Mouse (Mus musculus) hindbrain, embryonic 13.5 days (tissue): ENCODE measurements at regions not wholly inside any gene's neighbourhood (a gene's known extent, or its start where the extent isn't known, plus 50 kb on each side); places are given as distances from the start of the nearest gene placed in this dataset.

ENCODE experiments used
- ATAC-seq: fragments of 200-750 bp; cut with Nextera tagmentation; 2 replicates; pipeline ENCODE4 v1.8.0; 2017; ENCODE audit warnings: moderate TSS enrichment; ENCODE audit not compliant: low FRiP score
- H3K27ac ChIP-seq: fragments of 300-500 bp; sonication (generic); 2 replicates; pipeline ENCODE4 v1.5.1; 2015; ENCODE audit warnings: inconsistent platforms, mild to moderate bottlenecking, moderate library complexity
- H3K27me3 ChIP-seq: fragments of 300-500 bp; sonication (generic); 2 replicates; pipeline ENCODE4 v1.6.1; 2015; ENCODE audit warnings: mild to moderate bottlenecking, inconsistent platforms
- H3K36me3 ChIP-seq: fragments of 300-500 bp; sonication (generic); 2 replicates; pipeline ENCODE4 v1.6.1; 2015; ENCODE audit warnings: mild to moderate bottlenecking, inconsistent platforms
- H3K4me1 ChIP-seq: fragments of 300-500 bp; sonication (generic); replicated peaks from 2 replicates; pipeline ENCODE4 v1.6.1; 2015; ENCODE audit warnings: inconsistent platforms
- H3K4me2 ChIP-seq: fragments of 300-500 bp; sonication (generic); 2 replicates; pipeline ENCODE4 v1.6.1; 2015; ENCODE audit warnings: inconsistent platforms, mild to moderate bottlenecking, moderate library complexity
- H3K4me3 ChIP-seq: fragments of 300-500 bp; sonication (generic); 2 replicates; pipeline ENCODE4 v1.5.1; 2015; ENCODE audit warnings: mild to moderate bottlenecking, inconsistent platforms
- H3K9ac ChIP-seq: fragments of 300-500 bp; sonication (generic); 2 replicates; pipeline ENCODE4 v1.6.1; 2015; ENCODE audit warnings: mild to moderate bottlenecking, inconsistent platforms
- H3K9me3 ChIP-seq: fragments of 300-500 bp; sonication (generic); 2 replicates; pipeline ENCODE4 v1.6.1; 2016; ENCODE audit warnings: inconsistent platforms
- WGBS: fragments of 180-500 bp; shearing (Covaris S2); methylation state at CpG from one replicate; pipeline ENCODE4 v1.1.7; 2015; 5-methylcytosine and 5-hydroxymethylcytosine counted together

- Histone ChIP-seq H3K9ac (no peak overlapping the region), H3K27me3 (no peaks in the 10 kb centered on the region), H3K9me3 (no peaks in the 10 kb centered on the region), H3K4me1 (peaks cover 3% of the 10 kb centered on the region; the same call in 1 of the 2 replicates), H3K4me3 (no peak overlapping the region), H3K36me3 (no peaks in the 10 kb centered on the region), H3K4me2 (no peak overlapping the region), H3K27ac (no peak overlapping the region)
- WGBS, result 5% methylated on average over 1 of the region's 1 CpGs
- ATAC-seq, result no peak
Measured at GRCm38 (mm10) chr3:80207022-80207421, 322.7 kb downstream of the Fam198b start.

- no peaks in the 10 kb centered on the region for H3K36me3 ChIP-seq
- no peak overlapping the region for H3K27ac ChIP-seq
- 91% methylated on average over 2 of the region's 2 CpGs for WGBS
- no peaks in the 10 kb centered on the region for H3K9me3 ChIP-seq
- H3K4me3 ChIP-seq, result no peak overlapping the region
- H3K27me3 ChIP-seq, result no peaks in the 10 kb centered on the region
- H3K4me2 ChIP-seq, result no peak overlapping the region
- no peak for ATAC-seq
- H3K4me1 ChIP-seq, result peaks cover 3% of the 10 kb centered on the region; the same call in 1 of the 2 replicates
- H3K9ac ChIP-seq, result no peak overlapping the region
Measured at GRCm38 (mm10) chr3:80208028-80208427, 323.7 kb downstream of the Fam198b start.

- Histone ChIP-seq H3K36me3 (no peaks in the 10 kb centered on the region), H3K4me3 (no peak overlapping the region), H3K9ac (no peak overlapping the region), H3K4me2 (no peak overlapping the region), H3K9me3 (no peaks in the 10 kb centered on the region), H3K27me3 (no peaks in the 10 kb centered on the region), H3K27ac (no peak overlapping the region), H3K4me1 (peaks cover 3% of the 10 kb centered on the region; the same call in 1 of the 2 replicates)
- no peak for ATAC-seq
Measured at GRCm38 (mm10) chr3:80209596-80209995, 325.3 kb downstream of the Fam198b start.

GRCm38 (mm10) chr3:80211323-80212109 is 327.2 kb downstream of the Fam198b start:
- no peak for ATAC-seq
- no peak overlapping the region for H3K4me3 ChIP-seq
- no peaks in the 10 kb centered on the region for H3K9me3 ChIP-seq
- WGBS, result 75% methylated on average over 3 of the region's 3 CpGs
- no peaks in the 10 kb centered on the region for H3K27me3 ChIP-seq
- H3K36me3 ChIP-seq, result no peaks in the 10 kb centered on the region
- no peak overlapping the region for H3K27ac ChIP-seq
- H3K4me2 ChIP-seq, result no peak overlapping the region
- no peak overlapping the region for H3K9ac ChIP-seq
- H3K4me1 ChIP-seq, result peaks cover 3% of the 10 kb centered on the region; the same call in 1 of the 2 replicates

DNA sequence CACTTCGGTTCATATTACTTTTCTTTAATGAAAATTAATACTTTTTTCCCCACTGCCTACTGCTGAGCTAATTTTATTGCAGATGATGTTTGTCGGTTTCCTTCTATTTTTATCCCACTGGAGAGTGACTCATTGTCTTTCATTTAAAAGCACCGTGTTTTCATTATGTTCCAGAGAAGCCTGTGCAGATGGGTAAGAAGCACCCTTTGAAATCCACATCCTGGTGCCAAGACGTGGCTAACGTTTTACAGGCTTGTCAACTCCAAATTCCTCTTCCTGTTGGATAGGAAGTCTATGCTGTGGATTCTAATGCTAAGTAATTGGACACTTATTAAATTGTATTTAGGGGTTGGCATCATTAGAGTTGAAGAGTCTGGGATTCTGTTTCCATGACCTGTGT is 364.3 kb downstream of the Fam198b start:
- Histone ChIP-seq H3K9ac (no peak overlapping the region), H3K27ac (no peak overlapping the region), H3K4me2 (no peak overlapping the region), H3K27me3 (no peaks in the 10 kb centered on the region), H3K9me3 (no peaks in the 10 kb centered on the region), H3K4me1 (no peaks in the 10 kb centered on the region), H3K36me3 (no peaks in the 10 kb centered on the region), H3K4me3 (no peak overlapping the region)
- 59% methylated on average over 5 of the region's 5 CpGs for WGBS
- no peak for ATAC-seq

DNA sequence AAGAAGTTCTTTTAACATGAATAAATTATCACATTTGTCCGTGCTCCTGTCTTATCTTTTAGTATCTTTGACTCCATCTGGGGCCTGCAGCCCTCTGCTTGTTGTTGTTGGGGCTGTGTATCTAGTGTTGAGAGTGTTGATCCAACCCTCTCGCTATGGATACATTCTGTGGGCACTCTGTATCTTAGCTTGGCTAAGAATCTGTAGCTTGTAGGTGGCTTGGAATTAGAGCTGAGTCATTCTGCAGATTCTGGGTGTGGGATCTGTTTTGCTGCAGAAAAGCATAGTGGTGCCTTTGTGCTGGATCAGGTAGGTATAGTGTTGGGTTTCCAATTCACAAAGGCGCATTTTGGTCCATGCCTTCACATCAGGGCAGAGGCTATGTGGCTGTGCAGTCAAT is 365.6 kb downstream of the Fam198b start:
- H3K4me1 ChIP-seq, result no peaks in the 10 kb centered on the region
- no peak overlapping the region for H3K27ac ChIP-seq
- no peak overlapping the region for H3K4me2 ChIP-seq
- no peaks in the 10 kb centered on the region for H3K9me3 ChIP-seq
- H3K36me3 ChIP-seq, result no peaks in the 10 kb centered on the region
- H3K9ac ChIP-seq, result no peak overlapping the region
- no peak overlapping the region for H3K4me3 ChIP-seq
- no peak for ATAC-seq
- WGBS, result 71% methylated on average over 3 of the region's 3 CpGs
- H3K27me3 ChIP-seq, result no peaks in the 10 kb centered on the region

DNA sequence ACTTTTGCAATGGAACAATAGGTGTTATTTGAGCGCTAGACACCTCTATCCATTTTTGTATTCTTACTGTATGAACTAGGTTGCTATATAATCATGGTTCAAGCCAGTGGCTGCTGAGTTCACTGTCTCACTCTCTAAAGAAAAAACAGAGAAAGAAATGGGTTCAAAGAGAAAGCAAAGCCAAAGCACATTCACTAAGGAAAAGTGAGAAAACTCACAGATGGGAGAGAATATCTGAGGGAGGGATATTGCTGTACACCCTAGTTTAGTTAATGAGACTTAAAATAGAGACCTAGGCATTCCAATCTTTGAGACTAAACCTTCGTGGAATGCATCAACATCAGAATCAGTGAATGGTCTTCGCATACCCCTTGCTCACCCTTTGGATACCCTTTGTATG is 371.0 kb downstream of the Fam198b start:
- Histone ChIP-seq H3K27ac (no peak overlapping the region), H3K4me2 (no peak overlapping the region), H3K4me3 (no peak overlapping the region), H3K27me3 (no peaks in the 10 kb centered on the region), H3K9me3 (no peaks in the 10 kb centered on the region), H3K4me1 (no peaks in the 10 kb centered on the region), H3K9ac (no peak overlapping the region), H3K36me3 (no peaks in the 10 kb centered on the region)
- no peak for ATAC-seq
- WGBS, result 86% methylated on average over 3 of the region's 3 CpGs

DNA sequence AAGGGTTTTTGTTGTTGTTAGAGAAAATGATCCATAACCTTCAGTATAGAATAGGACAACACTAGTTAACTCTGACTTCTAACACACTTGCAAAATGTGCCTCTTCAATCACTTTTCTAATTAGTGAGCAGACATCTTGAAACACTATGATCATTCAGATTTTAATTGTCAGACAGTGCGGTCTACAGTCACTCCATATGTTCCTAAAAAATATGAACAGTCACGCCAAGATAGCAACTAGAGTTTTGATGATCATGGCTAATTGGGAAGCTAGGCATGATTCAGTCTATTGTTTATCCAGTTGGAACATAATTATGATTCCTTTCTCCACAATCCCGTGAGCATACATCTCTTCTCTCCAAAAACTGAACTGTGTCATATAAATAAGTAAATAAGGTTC is 372.1 kb downstream of the Fam198b start:
- Histone ChIP-seq H3K9me3 (no peaks in the 10 kb centered on the region), H3K4me2 (no peak overlapping the region), H3K27ac (no peak overlapping the region), H3K4me1 (no peaks in the 10 kb centered on the region), H3K9ac (no peak overlapping the region), H3K27me3 (no peaks in the 10 kb centered on the region), H3K36me3 (no peaks in the 10 kb centered on the region), H3K4me3 (no peak overlapping the region)
- no peak for ATAC-seq
- WGBS, result 78% methylated on average over 3 of the region's 3 CpGs

GRCm38 (mm10) chr3:80263095-80263494 is 378.8 kb downstream of the Fam198b start:
- no peaks in the 10 kb centered on the region for H3K36me3 ChIP-seq
- no peak overlapping the region for H3K9ac ChIP-seq
- no peak overlapping the region for H3K4me2 ChIP-seq
- ATAC-seq, result no peak
- H3K4me3 ChIP-seq, result no peak overlapping the region
- no peak overlapping the region for H3K27ac ChIP-seq
- H3K9me3 ChIP-seq, result no peaks in the 10 kb centered on the region
- H3K4me1 ChIP-seq, result no peaks in the 10 kb centered on the region
- WGBS, result 66% methylated on average over 2 of the region's 2 CpGs
- H3K27me3 ChIP-seq, result no peaks in the 10 kb centered on the region

DNA sequence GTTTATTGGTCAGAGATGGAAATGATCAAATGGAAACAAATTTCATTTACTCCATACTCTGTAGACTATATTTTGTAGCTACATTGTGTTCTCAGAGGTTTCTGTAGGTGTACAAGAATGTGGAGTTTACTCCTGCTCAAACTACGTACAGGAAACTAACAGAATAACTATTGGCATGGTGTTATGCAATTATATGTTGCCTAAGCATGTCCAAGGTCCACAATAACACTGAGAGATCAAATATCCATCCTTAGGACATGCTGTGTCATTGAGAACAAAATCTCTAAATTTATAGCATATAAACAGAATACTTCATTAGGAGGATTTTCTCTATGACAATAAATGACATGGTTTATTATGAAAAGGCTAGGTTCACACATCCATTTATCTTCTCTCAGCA is 400.3 kb downstream of the Fam198b start:
- H3K9ac ChIP-seq, result no peak overlapping the region
- WGBS, result 81% methylated on average over 1 of the region's 1 CpGs
- ATAC-seq, result no peak
- H3K36me3 ChIP-seq, result no peaks in the 10 kb centered on the region
- H3K4me2 ChIP-seq, result no peak overlapping the region
- no peak overlapping the region for H3K27ac ChIP-seq
- H3K27me3 ChIP-seq, result no peaks in the 10 kb centered on the region
- no peaks in the 10 kb centered on the region for H3K9me3 ChIP-seq
- H3K4me1 ChIP-seq, result no peaks in the 10 kb centered on the region
- no peak overlapping the region for H3K4me3 ChIP-seq

DNA sequence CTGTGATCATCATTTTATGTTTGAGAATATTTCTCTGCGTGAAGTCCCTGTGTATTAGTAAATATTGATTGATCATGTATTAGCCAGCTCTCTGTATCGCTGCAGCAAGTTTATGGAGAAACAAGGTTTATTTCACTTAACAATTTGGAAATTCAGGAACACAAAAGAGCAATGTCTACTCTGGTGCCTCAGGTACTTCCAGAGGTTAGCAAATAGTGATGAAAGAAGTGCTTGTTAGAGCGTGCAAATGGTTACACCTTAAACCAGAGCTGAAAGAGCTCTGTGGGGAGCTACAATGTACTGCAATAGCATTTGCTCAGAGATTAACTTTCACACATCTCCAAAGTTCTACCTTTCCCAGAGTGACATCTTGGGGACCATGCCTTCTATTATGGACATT is 400.9 kb downstream of the Fam198b start:
- Histone ChIP-seq H3K27ac (no peak overlapping the region), H3K4me3 (no peak overlapping the region), H3K27me3 (no peaks in the 10 kb centered on the region), H3K4me2 (no peak overlapping the region), H3K36me3 (no peaks in the 10 kb centered on the region), H3K9me3 (no peaks in the 10 kb centered on the region), H3K4me1 (no peaks in the 10 kb centered on the region), H3K9ac (no peak overlapping the region)
- WGBS, result 94% methylated on average over 3 of the region's 3 CpGs
- no peak for ATAC-seq

DNA sequence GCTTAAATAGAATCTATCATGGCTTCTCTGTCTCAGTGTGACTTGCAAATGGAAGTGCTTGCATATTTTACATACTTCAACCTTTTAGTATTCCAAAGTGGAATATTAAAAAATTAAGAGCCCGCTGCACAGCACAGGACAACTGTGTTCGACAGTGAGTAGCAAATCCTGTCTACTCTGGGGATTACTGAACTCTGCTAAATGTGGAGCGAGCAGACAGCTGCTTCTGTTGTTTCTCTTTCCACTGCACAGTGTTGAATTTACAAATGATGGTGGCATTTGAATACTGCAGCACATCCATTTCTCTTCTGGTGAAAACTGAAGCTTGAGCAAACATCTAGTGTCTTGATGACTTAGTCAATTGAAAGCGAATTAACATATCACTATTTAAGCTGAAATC is 409.2 kb downstream of the Fam198b start:
- Histone ChIP-seq H3K36me3 (no peaks in the 10 kb centered on the region), H3K4me1 (no peaks in the 10 kb centered on the region), H3K9ac (no peak overlapping the region), H3K4me2 (no peak overlapping the region), H3K27ac (no peak overlapping the region), H3K4me3 (no peak overlapping the region), H3K9me3 (no peaks in the 10 kb centered on the region), H3K27me3 (no peaks in the 10 kb centered on the region)
- 73% methylated on average over 4 of the region's 4 CpGs for WGBS
- no peak for ATAC-seq

DNA sequence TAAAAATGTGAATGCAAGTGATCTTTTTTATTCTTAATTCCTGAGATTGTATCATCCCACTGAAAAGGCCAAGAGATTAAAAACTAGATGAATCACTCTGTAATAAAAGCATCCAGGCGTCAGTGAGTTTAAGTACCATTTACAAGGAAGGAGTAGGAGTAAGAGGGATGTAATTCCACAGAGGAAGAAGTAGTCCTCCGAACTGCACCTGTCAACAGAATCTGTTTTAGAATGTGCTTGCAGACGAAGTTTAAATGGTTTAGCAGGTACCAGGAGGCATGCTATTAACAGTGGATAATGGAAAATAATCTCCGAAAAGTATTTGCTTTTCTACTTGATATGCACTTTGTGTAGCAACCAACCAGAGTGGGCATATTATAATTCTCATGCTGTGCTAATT is 423.3 kb downstream of the Fam198b start:
- no peak overlapping the region for H3K4me3 ChIP-seq
- H3K9me3 ChIP-seq, result no peaks in the 10 kb centered on the region
- no peaks in the 10 kb centered on the region for H3K4me1 ChIP-seq
- no peak overlapping the region for H3K27ac ChIP-seq
- H3K27me3 ChIP-seq, result no peaks in the 10 kb centered on the region
- no peaks in the 10 kb centered on the region for H3K36me3 ChIP-seq
- no peak for ATAC-seq
- H3K4me2 ChIP-seq, result no peak overlapping the region
- WGBS, result 80% methylated on average over 4 of the region's 4 CpGs
- H3K9ac ChIP-seq, result no peak overlapping the region
